Mouse (Mus musculus): ENCODE measurements around the gene Mrpl45. TPM values are rescaled to one million over a fixed set of nuclear protein-coding genes. Genes with fewer than 3 reads are reported as not detected.

The Mrpl45 gene
- polyA plus RNA-seq, 1 experiment, result 25.5 TPM

GRCm38 (mm10) chr11:97345446-97345845 lies 29.9 kb downstream of the Mrpl45 start:
- H3K27ac ChIP-seq (ENCODE audit: insufficient read depth, low read depth, low read length), result no peak overlapping the region
- DNase-seq, result no peak
- no peak overlapping the region for H3K4me3 ChIP-seq (ENCODE audit: insufficient read depth, low read depth, low read length)
- H3K4me1 ChIP-seq (ENCODE audit: control insufficient read depth, insufficient read depth, low read length), result peaks cover 3% of the 10 kb centered on the region; the same call in 1 of the 2 replicates
- 70% methylated on average over 10 of the region's 10 CpGs for WGBS
- TF ChIP-seq CTCF (conservative IDR thresholded peaks at IDR 0.05; ENCODE audit: insufficient read depth, insufficient read length, low read depth, low read length) (no peak), POLR2A (IDR thresholded peaks at IDR 0.05; ENCODE audit: low read depth, low read length) (no peak)
- H3K27me3 ChIP-seq (replicated peaks; ENCODE audit: control insufficient read depth, insufficient read depth, low read length), result no peaks in the 10 kb centered on the region
- no peaks in the 10 kb centered on the region for H3K36me3 ChIP-seq (ENCODE audit: control insufficient read depth, insufficient read depth, low read length)

- Histone ChIP-seq H3K27me3 (replicated peaks; ENCODE audit: control insufficient read depth, insufficient read depth, low read length) (no peaks in the 10 kb centered on the region), H3K4me3 (ENCODE audit: insufficient read depth, low read depth, low read length) (no peak overlapping the region), H3K36me3 (ENCODE audit: control insufficient read depth, insufficient read depth, low read length) (no peaks in the 10 kb centered on the region), H3K4me1 (ENCODE audit: control insufficient read depth, insufficient read depth, low read length) (peaks cover 6% of the 10 kb centered on the region; the same call in 1 of the 2 replicates), H3K27ac (ENCODE audit: insufficient read depth, low read depth, low read length) (no peak overlapping the region)
- WGBS, result 87% methylated on average over 9 of the region's 9 CpGs
- TF ChIP-seq POLR2A (IDR thresholded peaks at IDR 0.05; ENCODE audit: low read depth, low read length), result no peak
- no peak for TF ChIP-seq CTCF (conservative IDR thresholded peaks at IDR 0.05; ENCODE audit: insufficient read depth, insufficient read length, low read depth, low read length)
- DNase-seq, result no peak
These were observed 30.9 kb downstream of the Mrpl45 start for GRCm38 (mm10) chr11:97346383-97346782.

GRCm38 (mm10) chr11:97347291-97347690 lies 31.8 kb downstream of the Mrpl45 start:
- H3K36me3 ChIP-seq (ENCODE audit: control insufficient read depth, insufficient read depth, low read length), result no peaks in the 10 kb centered on the region
- WGBS, result 88% methylated on average over 9 of the region's 9 CpGs
- no peak for DNase-seq
- H3K27me3 ChIP-seq (replicated peaks; ENCODE audit: control insufficient read depth, insufficient read depth, low read length), result no peaks in the 10 kb centered on the region
- H3K4me1 ChIP-seq (ENCODE audit: control insufficient read depth, insufficient read depth, low read length), result peaks cover 6% of the 10 kb centered on the region; the same call in 1 of the 2 replicates
- no peak for TF ChIP-seq CTCF (conservative IDR thresholded peaks at IDR 0.05; ENCODE audit: insufficient read depth, insufficient read length, low read depth, low read length)
- no peak for TF ChIP-seq POLR2A (IDR thresholded peaks at IDR 0.05; ENCODE audit: low read depth, low read length)
- no peak overlapping the region for H3K27ac ChIP-seq (ENCODE audit: insufficient read depth, low read depth, low read length)
- H3K4me3 ChIP-seq (ENCODE audit: insufficient read depth, low read depth, low read length), result no peak overlapping the region

GRCm38 (mm10) chr11:97350035-97350434 lies 34.5 kb downstream of the Mrpl45 start:
- DNase-seq, result peak; percentile 88
- peaks cover 6% of the 10 kb centered on the region; the same call in 1 of the 2 replicates for H3K4me1 ChIP-seq (ENCODE audit: control insufficient read depth, insufficient read depth, low read length)
- H3K36me3 ChIP-seq (ENCODE audit: control insufficient read depth, insufficient read depth, low read length), result no peaks in the 10 kb centered on the region
- no peak for TF ChIP-seq POLR2A (IDR thresholded peaks at IDR 0.05; ENCODE audit: low read depth, low read length)
- no peak for TF ChIP-seq CTCF (conservative IDR thresholded peaks at IDR 0.05; ENCODE audit: insufficient read depth, insufficient read length, low read depth, low read length)
- no peaks in the 10 kb centered on the region for H3K27me3 ChIP-seq (replicated peaks; ENCODE audit: control insufficient read depth, insufficient read depth, low read length)
- WGBS, result 16% methylated on average over 2 of the region's 2 CpGs
- H3K27ac ChIP-seq (ENCODE audit: insufficient read depth, low read depth, low read length), result 0 out of 2 replicates have a peak overlapping the region, but pooled peaks have one; percentile 9
- H3K4me3 ChIP-seq (ENCODE audit: insufficient read depth, low read depth, low read length), result no peak overlapping the region

GRCm38 (mm10) chr11:97352027-97352684 lies 36.6 kb downstream of the Mrpl45 start, which contains the start of gene Gpr179:
Gpr179 (minus strand) TSS chr11:97352077.
- peaks cover 6% of the 10 kb centered on the region; the same call in 1 of the 2 replicates for H3K4me1 ChIP-seq (ENCODE audit: control insufficient read depth, insufficient read depth, low read length)
- 85% methylated on average over 3 of the region's 3 CpGs for WGBS
- no peak within 1 kb of the TSS for H3K27ac ChIP-seq (ENCODE audit: insufficient read depth, low read depth, low read length)
- H3K27me3 ChIP-seq (replicated peaks; ENCODE audit: control insufficient read depth, insufficient read depth, low read length), result no peaks in the 10 kb centered on the region
- H3K4me3 ChIP-seq (ENCODE audit: insufficient read depth, low read depth, low read length), result no peak within 1 kb of the TSS
- H3K36me3 ChIP-seq (ENCODE audit: control insufficient read depth, insufficient read depth, low read length), result no peaks in the 10 kb centered on the region
- TF ChIP-seq POLR2A (IDR thresholded peaks at IDR 0.05; ENCODE audit: low read depth, low read length) (no peak), CTCF (conservative IDR thresholded peaks at IDR 0.05; ENCODE audit: insufficient read depth, insufficient read length, low read depth, low read length) (no peak)
- DNase-seq, result no peak

- Histone ChIP-seq H3K4me1 (ENCODE audit: control insufficient read depth, insufficient read depth, low read length) (peaks cover 6% of the 10 kb centered on the region; the same call in 1 of the 2 replicates), H3K27me3 (replicated peaks; ENCODE audit: control insufficient read depth, insufficient read depth, low read length) (no peaks in the 10 kb centered on the region), H3K36me3 (ENCODE audit: control insufficient read depth, insufficient read depth, low read length) (no peaks in the 10 kb centered on the region), H3K27ac (ENCODE audit: insufficient read depth, low read depth, low read length) (no peak overlapping the region), H3K4me3 (ENCODE audit: insufficient read depth, low read depth, low read length) (no peak overlapping the region)
- TF ChIP-seq CTCF (conservative IDR thresholded peaks at IDR 0.05; ENCODE audit: insufficient read depth, insufficient read length, low read depth, low read length) (no peak), POLR2A (IDR thresholded peaks at IDR 0.05; ENCODE audit: low read depth, low read length) (no peak)
- WGBS, result 64% methylated on average over 4 of the region's 4 CpGs
- no peak for DNase-seq
These were observed 37.5 kb downstream of the Mrpl45 start for GRCm38 (mm10) chr11:97352935-97353597.

- Histone ChIP-seq H3K36me3 (ENCODE audit: control insufficient read depth, insufficient read depth, low read length) (no peaks in the 10 kb centered on the region), H3K4me3 (ENCODE audit: insufficient read depth, low read depth, low read length) (no peak overlapping the region), H3K27ac (ENCODE audit: insufficient read depth, low read depth, low read length) (no peak overlapping the region), H3K4me1 (ENCODE audit: control insufficient read depth, insufficient read depth, low read length) (peaks cover 6% of the 10 kb centered on the region; the same call in 1 of the 2 replicates), H3K27me3 (replicated peaks; ENCODE audit: control insufficient read depth, insufficient read depth, low read length) (no peaks in the 10 kb centered on the region)
- DNase-seq, result no peak
- TF ChIP-seq POLR2A (IDR thresholded peaks at IDR 0.05; ENCODE audit: low read depth, low read length), result no peak
- no peak for TF ChIP-seq CTCF (conservative IDR thresholded peaks at IDR 0.05; ENCODE audit: insufficient read depth, insufficient read length, low read depth, low read length)
- 86% methylated on average over 2 of the region's 2 CpGs for WGBS
These were observed 39.1 kb downstream of the Mrpl45 start for GRCm38 (mm10) chr11:97354646-97355045.

Measured in kidney, adult 2 months (tissue).